ENCODE assay signal across 9 mouse cellular contexts in genomic region chr4:133250609-133251008, GRCm38 (mm10). TPM values are rescaled to one million over a fixed set of nuclear protein-coding genes. Genes with fewer than 3 reads are reported as not detected.
A peak's percentile ranks its signal among the peaks of the same experiment; 100 is the strongest.
DNase-seq lines count a peak whose midpoint lies in the region; ATAC-seq and TF ChIP-seq lines count a peak whose summit lies in the region.
"Had no signal": no experiment of that assay in that cellular context is flagged by ENCODE, and none has a peak within 500 bp of the region (broad histone marks: within the 10 kb centered on the region; RNA-seq: fewer than 3 reads in every experiment).

No protein-coding gene starts in this region.

- H3K4me2 ChIP-seq in heart, embryonic 12.5 days: peak overlapping the region; percentile 74
- H3K4me2 ChIP-seq in kidney, embryonic 15.5 days: peak overlapping the region; percentile 83
- H3K4me2 ChIP-seq in limb, embryonic 15.5 days: peak overlapping the region; percentile 72
- H3K4me2 ChIP-seq in midbrain, postnatal 0 days (ENCODE audit: low read depth, low read length, poor library complexity, severe bottlenecking): peak overlapping the region; percentile 48

- H3K27me3 ChIP-seq in heart, embryonic 12.5 days (replicated peaks): peaks cover 98% of the 10 kb centered on the region
- peaks cover 76% of the 10 kb centered on the region for H3K27me3 ChIP-seq in kidney, embryonic 15.5 days
- peaks cover 66% of the 10 kb centered on the region for H3K27me3 ChIP-seq in limb, embryonic 15.5 days
- H3K27me3 ChIP-seq in midbrain, postnatal 0 days (ENCODE audit: insufficient read depth, low read length): peaks cover 51% of the 10 kb centered on the region
- H3K27me3 ChIP-seq: Patski had no signal

- 3% methylated on average over 22 of the region's 22 CpGs for WGBS in heart, embryonic 12.5 days
- WGBS in kidney, embryonic 15.5 days: 4% methylated on average over 22 of the region's 22 CpGs
- 3% methylated on average over 22 of the region's 22 CpGs for WGBS in limb, embryonic 15.5 days
- WGBS in midbrain, postnatal 0 days: 4% methylated on average over 22 of the region's 22 CpGs

- H3K4me3 ChIP-seq in bone marrow macrophage, adult 2 months (ENCODE audit: insufficient read depth, low read length): no peak overlapping the region
- no peak overlapping the region for H3K4me3 ChIP-seq in embryonic fibroblast, embryonic 13.5 days (ENCODE audit: insufficient read depth, low read length)
- peak overlapping the region; percentile 47 for H3K4me3 ChIP-seq in heart, embryonic 12.5 days
- H3K4me3 ChIP-seq in kidney, embryonic 15.5 days (replicated peaks): peak overlapping the region; percentile 43
- H3K4me3 ChIP-seq in limb, embryonic 15.5 days: peak overlapping the region; percentile 42
- H3K4me3 ChIP-seq in midbrain, postnatal 0 days (ENCODE audit: low read depth, low read length): peak overlapping the region; percentile 26; the same call in 1 of the 2 replicates

- no peaks in the 10 kb centered on the region for H3K9me3 ChIP-seq in heart, embryonic 12.5 days (replicated peaks)
- no peaks in the 10 kb centered on the region for H3K9me3 ChIP-seq in kidney, embryonic 15.5 days (replicated peaks)
- H3K9me3 ChIP-seq in limb, embryonic 15.5 days: no peaks in the 10 kb centered on the region
- H3K9me3 ChIP-seq in midbrain, postnatal 0 days (ENCODE audit: low read length): no peaks in the 10 kb centered on the region

- no peak for ATAC-seq in heart, embryonic 12.5 days (ENCODE audit: insufficient number of reproducible peaks, low FRiP score)
- ATAC-seq in kidney, embryonic 15.5 days (replicated peaks; ENCODE audit: low FRiP score): no peak
- no peak for ATAC-seq in limb, embryonic 15.5 days (ENCODE audit: insufficient number of reproducible peaks, low FRiP score, low TSS enrichment, low read depth)
- no peak for ATAC-seq in midbrain, postnatal 0 days (ENCODE audit: low FRiP score)
- ATAC-seq: Patski had no signal

- no peaks in the 10 kb centered on the region for H3K36me3 ChIP-seq in heart, embryonic 12.5 days
- no peaks in the 10 kb centered on the region for H3K36me3 ChIP-seq in kidney, embryonic 15.5 days
- H3K36me3 ChIP-seq in limb, embryonic 15.5 days: no peaks in the 10 kb centered on the region
- H3K36me3 ChIP-seq in midbrain, postnatal 0 days (ENCODE audit: insufficient read depth, low read length): no peaks in the 10 kb centered on the region

- H3K4me1 ChIP-seq in bone marrow macrophage, adult 2 months (ENCODE audit: control insufficient read depth, insufficient read depth, low read length): no peaks in the 10 kb centered on the region
- H3K4me1 ChIP-seq in embryonic fibroblast, embryonic 13.5 days (ENCODE audit: control insufficient read depth, insufficient read depth, low read length): no peaks in the 10 kb centered on the region
- peaks cover 21% of the 10 kb centered on the region for H3K4me1 ChIP-seq in heart, embryonic 12.5 days (replicated peaks)
- peaks cover 52% of the 10 kb centered on the region for H3K4me1 ChIP-seq in kidney, embryonic 15.5 days
- H3K4me1 ChIP-seq in limb, embryonic 15.5 days: peaks cover 26% of the 10 kb centered on the region
- H3K4me1 ChIP-seq in midbrain, postnatal 0 days (ENCODE audit: insufficient read depth, low read length): no peaks in the 10 kb centered on the region; the same call in 1 of the 2 replicates

- H3K9ac ChIP-seq in heart, embryonic 12.5 days: peak overlapping the region; percentile 56
- H3K9ac ChIP-seq in kidney, embryonic 15.5 days: 0 out of 2 replicates have a peak overlapping the region, but pooled peaks have one; percentile 41
- peak overlapping the region; percentile 31; the same call in 1 of the 2 replicates for H3K9ac ChIP-seq in limb, embryonic 15.5 days
- H3K9ac ChIP-seq in midbrain, postnatal 0 days (replicated peaks; ENCODE audit: low read length, poor library complexity, severe bottlenecking): 0 out of 2 replicates have a peak overlapping the region, but pooled peaks have one; percentile 29

- DNase-seq in 416B (ENCODE audit: low read depth): peak; percentile 46
- DNase-seq in midbrain, postnatal 0 days (ENCODE audit: low spot score): peak; percentile 58
- peak; percentile 88 to 91 for DNase-seq in spleen, postnatal 10 days (ENCODE audit: low spot score in 2 of 2)

- TF ChIP-seq POLR2A in bone marrow macrophage, adult 2 months (IDR thresholded peaks at IDR 0.05; ENCODE audit: borderline replicate concordance, low read depth, low read length): no peak
- TF ChIP-seq POLR2A in embryonic fibroblast, embryonic 13.5 days (IDR thresholded peaks at IDR 0.05; ENCODE audit: low read depth, low read length): no peak

- H3K27ac ChIP-seq in bone marrow macrophage, adult 2 months (ENCODE audit: insufficient read depth, low read depth, low read length): no peak overlapping the region
- no peak overlapping the region for H3K27ac ChIP-seq in embryonic fibroblast, embryonic 13.5 days (ENCODE audit: insufficient read depth, low read length)
- no peak overlapping the region for H3K27ac ChIP-seq in heart, embryonic 12.5 days (ENCODE audit: poor library complexity, severe bottlenecking)
- no peak overlapping the region for H3K27ac ChIP-seq in kidney, embryonic 15.5 days
- H3K27ac ChIP-seq in limb, embryonic 15.5 days: no peak overlapping the region
- H3K27ac ChIP-seq in midbrain, postnatal 0 days (ENCODE audit: low read depth, low read length): no peak overlapping the region

- peak; percentile 89 for TF ChIP-seq CTCF in bone marrow macrophage, adult 2 months (IDR thresholded peaks at IDR 0.05; ENCODE audit: low read depth, low read length)
- TF ChIP-seq CTCF in embryonic fibroblast, embryonic 13.5 days (IDR thresholded peaks at IDR 0.05; ENCODE audit: borderline replicate concordance, insufficient read depth, low read length): 0 out of 2 replicates have a peak, but pooled peaks have one; percentile 30
- peak; percentile 81 for TF ChIP-seq CTCF in midbrain, postnatal 0 days (IDR thresholded peaks at IDR 0.05)

RNA-seq across cellular contexts. Expression of gene Map3k6, which starts 10.0 kb away (rescaled TPM):
- 1.2 and 1.6 TPM in 2 replicates for polyA plus RNA-seq in bone marrow macrophage, adult 2 months (2012; ENCODE audit: insufficient read depth, insufficient read length, missing spikeins)
- 4.5 and 7.3 TPM in 2 replicates for polyA plus RNA-seq in embryonic fibroblast, embryonic 13.5 days (2011; ENCODE audit: insufficient read length, low read depth, missing spikeins)
- 2.3 and 3.2 TPM in 2 replicates for polyA plus RNA-seq in heart, embryonic 12.5 days (2016; fragmentation: Nextera tagmentation; extraction: Ambion mirVana)
- polyA plus RNA-seq in kidney, embryonic 15.5 days (2015; fragmentation: Nextera tagmentation; extraction: Ambion mirVana): 4.0 and 4.3 TPM in 2 replicates
- 21.3 and 21.4 TPM in 2 replicates for polyA plus RNA-seq in limb, embryonic 15.5 days (2015; fragmentation: Nextera tagmentation; extraction: Ambion mirVana)
- total RNA-seq in midbrain, postnatal 0 days (2014; rRNA removed): 7.6 and 8.3 TPM in 2 replicates
- 2.8 and 4.1 TPM in 2 replicates for polyA plus RNA-seq in midbrain, postnatal 0 days (2015; fragmentation: Nextera tagmentation; extraction: Ambion mirVana)

RNA-seq across cellular contexts. Expression of gene Sytl1, which starts 12.3 kb away (rescaled TPM):
- not detected in 2 replicates for polyA plus RNA-seq in bone marrow macrophage, adult 2 months (2012; ENCODE audit: insufficient read depth, insufficient read length, missing spikeins)
- 1.1 and 3.9 TPM in 2 replicates for polyA plus RNA-seq in embryonic fibroblast, embryonic 13.5 days (2011; ENCODE audit: insufficient read length, low read depth, missing spikeins)
- polyA plus RNA-seq in heart, embryonic 12.5 days (2016; fragmentation: Nextera tagmentation; extraction: Ambion mirVana): 0.41 and 0.47 TPM in 2 replicates
- polyA plus RNA-seq in kidney, embryonic 15.5 days (2015; fragmentation: Nextera tagmentation; extraction: Ambion mirVana): 0.96 and 1.8 TPM in 2 replicates
- 54.1 and 57.4 TPM in 2 replicates for polyA plus RNA-seq in limb, embryonic 15.5 days (2015; fragmentation: Nextera tagmentation; extraction: Ambion mirVana)
- total RNA-seq in midbrain, postnatal 0 days (2014; rRNA removed): 1.6 TPM in 1 of 2 replicates, not detected in the other
- polyA plus RNA-seq in midbrain, postnatal 0 days (2015; fragmentation: Nextera tagmentation; extraction: Ambion mirVana): 0.21 and 0.26 TPM in 2 replicates

RNA-seq across cellular contexts. Expression of gene Tmem222, which starts 27.0 kb away (rescaled TPM):
- 36.1 and 40.8 TPM in 2 replicates for polyA plus RNA-seq in bone marrow macrophage, adult 2 months (2012; ENCODE audit: insufficient read depth, insufficient read length, missing spikeins)
- polyA plus RNA-seq in embryonic fibroblast, embryonic 13.5 days (2011; ENCODE audit: insufficient read length, low read depth, missing spikeins): 37.8 and 47.7 TPM in 2 replicates
- polyA plus RNA-seq in heart, embryonic 12.5 days (2016; fragmentation: Nextera tagmentation; extraction: Ambion mirVana): 52.4 and 55.2 TPM in 2 replicates
- 77.3 and 85.7 TPM in 2 replicates for polyA plus RNA-seq in kidney, embryonic 15.5 days (2015; fragmentation: Nextera tagmentation; extraction: Ambion mirVana)
- polyA plus RNA-seq in limb, embryonic 15.5 days (2015; fragmentation: Nextera tagmentation; extraction: Ambion mirVana): 81.6 and 82.7 TPM in 2 replicates
- total RNA-seq in midbrain, postnatal 0 days (2014; rRNA removed): 129 and 130 TPM in 2 replicates
- polyA plus RNA-seq in midbrain, postnatal 0 days (2015; fragmentation: Nextera tagmentation; extraction: Ambion mirVana): 138 and 143 TPM in 2 replicates

RNA-seq across cellular contexts. Expression of gene Gpr3, which starts 38.3 kb away (rescaled TPM):
- polyA plus RNA-seq in bone marrow macrophage, adult 2 months (2012; ENCODE audit: insufficient read depth, insufficient read length, missing spikeins): not detected in 2 replicates
- polyA plus RNA-seq in embryonic fibroblast, embryonic 13.5 days (2011; ENCODE audit: insufficient read length, low read depth, missing spikeins): 0.20 TPM in 1 of 2 replicates, not detected in the other
- 0.27 and 0.37 TPM in 2 replicates for polyA plus RNA-seq in heart, embryonic 12.5 days (2016; fragmentation: Nextera tagmentation; extraction: Ambion mirVana)
- polyA plus RNA-seq in kidney, embryonic 15.5 days (2015; fragmentation: Nextera tagmentation; extraction: Ambion mirVana): 0.09 and 0.12 TPM in 2 replicates
- not detected in 2 replicates for polyA plus RNA-seq in limb, embryonic 15.5 days (2015; fragmentation: Nextera tagmentation; extraction: Ambion mirVana)
- 3.2 and 10.8 TPM in 2 replicates for total RNA-seq in midbrain, postnatal 0 days (2014; rRNA removed)
- polyA plus RNA-seq in midbrain, postnatal 0 days (2015; fragmentation: Nextera tagmentation; extraction: Ambion mirVana): 3.9 and 4.5 TPM in 2 replicates

RNA-seq across cellular contexts. Expression of gene Cd164l2, which starts 38.7 kb away (rescaled TPM):
- not detected in 2 replicates for polyA plus RNA-seq in bone marrow macrophage, adult 2 months (2012; ENCODE audit: insufficient read depth, insufficient read length, missing spikeins)
- polyA plus RNA-seq in embryonic fibroblast, embryonic 13.5 days (2011; ENCODE audit: insufficient read length, low read depth, missing spikeins): not detected in 2 replicates
- polyA plus RNA-seq in heart, embryonic 12.5 days (2016; fragmentation: Nextera tagmentation; extraction: Ambion mirVana): 0.34 TPM in 1 of 2 replicates, not detected in the other
- polyA plus RNA-seq in kidney, embryonic 15.5 days (2015; fragmentation: Nextera tagmentation; extraction: Ambion mirVana): 7.8 and 8.2 TPM in 2 replicates
- 3.6 and 5.2 TPM in 2 replicates for polyA plus RNA-seq in limb, embryonic 15.5 days (2015; fragmentation: Nextera tagmentation; extraction: Ambion mirVana)
- 3.9 and 5.9 TPM in 2 replicates for total RNA-seq in midbrain, postnatal 0 days (2014; rRNA removed)
- polyA plus RNA-seq in midbrain, postnatal 0 days (2015; fragmentation: Nextera tagmentation; extraction: Ambion mirVana): 10.6 and 11.0 TPM in 2 replicates

Comparison
In these comparisons a context has a peak if more than half of its experiments do, and no peak if none do; other contexts are left out.
1. H3K4me3 ChIP-seq: peak in heart, embryonic 12.5 days (single experiment), kidney, embryonic 15.5 days (single experiment), limb, embryonic 15.5 days (single experiment) and midbrain, postnatal 0 days (single experiment); none in bone marrow macrophage, adult 2 months (single experiment) and embryonic fibroblast, embryonic 13.5 days (single experiment).
2. CTCF ChIP-seq: peak in every context shown above with its lines; median percentile 89 in bone marrow macrophage, adult 2 months; 81 in midbrain, postnatal 0 days; 30 in embryonic fibroblast, embryonic 13.5 days.
3. RNA of gene Sytl1, which starts 12.3 kb away (polyA plus RNA-seq): 54.1 to 57.4 TPM in limb, embryonic 15.5 days; 1.1 to 3.9 TPM in embryonic fibroblast, embryonic 13.5 days, 0.96 to 1.8 TPM in kidney, embryonic 15.5 days, 0.41 to 0.47 TPM in heart, embryonic 12.5 days, 0.21 to 0.26 TPM in midbrain, postnatal 0 days and not detected in bone marrow macrophage, adult 2 months; every median in the first group is over 10 times any median in the second.
4. Peak in every context shown above with its lines, with median percentiles within 50 percentile points of each other: DNase-seq, H3K4me2 ChIP-seq and H3K9ac ChIP-seq.